In genomic region chr11:107411576-107411975, GRCm38 (mm10) we compare ENCODE assay signal across 18 mouse cellular contexts. TPM values are rescaled to one million over a fixed set of nuclear protein-coding genes. Genes with fewer than 3 reads are reported as not detected.
DNase-seq lines count a peak whose midpoint lies in the region; ATAC-seq and TF ChIP-seq lines count a peak whose summit lies in the region.
"Had no signal": no experiment of that assay in that cellular context is flagged by ENCODE, and none has a peak within 500 bp of the region (broad histone marks: within the 10 kb centered on the region; RNA-seq: fewer than 3 reads in every experiment).

No protein-coding gene starts in this region.

- H3K9me3 ChIP-seq in E14TG2a.4 (ENCODE audit: low read length), result no peaks in the 10 kb centered on the region
- H3K9me3 ChIP-seq in MEL (replicated peaks; ENCODE audit: insufficient read depth, low read length), result no peaks in the 10 kb centered on the region
- H3K9me3 ChIP-seq in liver, postnatal 0 days (ENCODE audit: low read length), result no peaks in the 10 kb centered on the region
- H3K9me3 ChIP-seq: heart, embryonic 10.5 days; midbrain, embryonic 12.5 days had no signal

- no peak for TF ChIP-seq RAD21 in MEL (IDR thresholded peaks at IDR 0.05; ENCODE audit: low read depth, low read length)

- H3K4me2 ChIP-seq in liver, postnatal 0 days (ENCODE audit: low read depth, low read length), result peak overlapping the region; percentile 27; the same call in 1 of the 2 replicates
- H3K4me2 ChIP-seq: hindbrain, embryonic 14.5 days; midbrain, embryonic 12.5 days had no signal

- TF ChIP-seq POLR2A in MEL (IDR thresholded peaks at IDR 0.05; ENCODE audit: control insufficient read depth in 1 of 2, insufficient read depth in 1 of 2, low read depth in 1 of 2, low read length in 2 of 2, poor library complexity in 1 of 2), result no peak

- no peak for ATAC-seq in liver, postnatal 0 days
- ATAC-seq: intestine, postnatal 0 days had no signal

- no peak for DNase-seq in layer of hippocampus, adult 2 months (ENCODE audit: low spot score in 2 of 2)
- DNase-seq in layer of hippocampus, adult 9-10 months (ENCODE audit: low spot score), result no peak
- DNase-seq in MEL (ENCODE audit: low read depth, low spot score), result peak; percentile 77
- DNase-seq in liver, postnatal 0 days, result no peak
- DNase-seq in heart, adult 8-10 months (ENCODE audit: low spot score), result no peak
- DNase-seq in ovary, postnatal 10 days (ENCODE audit: low spot score), result no peak
- DNase-seq: cerebellum, adult 9-11 months; gastrocnemius, postnatal 25 days; heart, postnatal 10 days; right cerebral cortex, postnatal 14 days; thymus, postnatal 36 days had no signal

- H3K27me3 ChIP-seq in E14TG2a.4 (ENCODE audit: insufficient read depth, low read length) (no peaks in the 10 kb centered on the region), MEL (ENCODE audit: control insufficient read depth in 1 of 2, insufficient read depth in 2 of 2, low read length in 2 of 2) (no peaks in the 10 kb centered on the region)
- no peaks in the 10 kb centered on the region for H3K27me3 ChIP-seq in liver, postnatal 0 days (ENCODE audit: insufficient read depth, low read length)
- H3K27me3 ChIP-seq: midbrain, embryonic 12.5 days had no signal

- 69% methylated on average over 9 of the region's 9 CpGs for WGBS in liver, postnatal 0 days (ENCODE audit: insufficient replicate concordance)

- peak overlapping the region; percentile 88; the same call in 1 of the 2 replicates for H3K27ac ChIP-seq in layer of hippocampus, adult 2 months
- H3K27ac ChIP-seq in MEL (ENCODE audit: control insufficient read depth, low read depth, low read length), result peak overlapping the region; percentile 98
- 0 out of 2 replicates have a peak overlapping the region, but pooled peaks have one; percentile 39 for H3K27ac ChIP-seq in liver, postnatal 0 days (ENCODE audit: low read depth)
- H3K27ac ChIP-seq: heart, embryonic 10.5 days; hindbrain, embryonic 14.5 days; kidney, postnatal 0 days; left cerebral cortex, adult 2 months had no signal

- peak overlapping the region; percentile 82 for H3K9ac ChIP-seq in MEL (ENCODE audit: control insufficient read depth, low read depth, low read length, poor library complexity, severe bottlenecking)
- H3K9ac ChIP-seq in liver, postnatal 0 days (replicated peaks), result no peak overlapping the region; the same call in 1 of the 2 replicates
- H3K9ac ChIP-seq: hindbrain, embryonic 14.5 days; midbrain, embryonic 12.5 days had no signal

- peaks cover 97% of the 10 kb centered on the region for H3K4me1 ChIP-seq in E14TG2a.4 (replicated peaks; ENCODE audit: low read depth, low read length)
- peaks cover 29 to 77% of the 10 kb centered on the region in 2 experiments for H3K4me1 ChIP-seq in MEL (ENCODE audit: control insufficient read depth in 1 of 2, insufficient read depth in 2 of 2, low read length in 2 of 2)
- peaks cover 76% of the 10 kb centered on the region for H3K4me1 ChIP-seq in liver, postnatal 0 days (ENCODE audit: insufficient read depth)

- TF ChIP-seq CTCF in layer of hippocampus, adult 2 months (conservative IDR thresholded peaks at IDR 0.05), result no peak
- TF ChIP-seq CTCF in E14TG2a.4 (conservative IDR thresholded peaks at IDR 0.05; ENCODE audit: low read length) (no peak), MEL (IDR thresholded peaks at IDR 0.05 in 2 of 3, conservative IDR thresholded peaks at IDR 0.05 in 1 of 3; ENCODE audit: control insufficient read depth in 1 of 3, insufficient read depth in 1 of 3, low read depth in 2 of 3, low read length in 3 of 3, poor library complexity in 1 of 3, severe bottlenecking in 1 of 3) (no peak)
- TF ChIP-seq CTCF in liver, postnatal 0 days (IDR thresholded peaks at IDR 0.05; ENCODE audit: low read depth), result no peak

- no peak for TF ChIP-seq EP300 in MEL (IDR thresholded peaks at IDR 0.05; ENCODE audit: low read depth in 1 of 2, low read length in 2 of 2)
- no peak for TF ChIP-seq EP300 in liver, postnatal 0 days (IDR thresholded peaks at IDR 0.05; ENCODE audit: low read depth)

- H3K36me3 ChIP-seq in E14TG2a.4 (ENCODE audit: insufficient read depth, low read length), result no peaks in the 10 kb centered on the region
- peaks cover 0 to 75% of the 10 kb centered on the region in 2 experiments; a peak in 2 of 4 replicates for H3K36me3 ChIP-seq in MEL (ENCODE audit: control insufficient read depth in 1 of 2, insufficient read depth in 2 of 2, low read length in 2 of 2)
- H3K36me3 ChIP-seq in liver, postnatal 0 days (replicated peaks; ENCODE audit: insufficient read depth, low read length), result no peaks in the 10 kb centered on the region
- H3K36me3 ChIP-seq: heart, embryonic 10.5 days; midbrain, embryonic 12.5 days had no signal

- H3K4me3 ChIP-seq in layer of hippocampus, adult 2 months, result no peak overlapping the region
- H3K4me3 ChIP-seq in E14TG2a.4 (replicated peaks; ENCODE audit: low read length), result peak overlapping the region; percentile 67
- peak overlapping the region; percentile 55 to 56 for H3K4me3 ChIP-seq in MEL (ENCODE audit: control insufficient read depth in 1 of 2, insufficient read depth in 1 of 2, low read depth in 2 of 2, low read length in 2 of 2)
- H3K4me3 ChIP-seq in liver, postnatal 0 days (ENCODE audit: low read depth, low read length), result no peak overlapping the region
- H3K4me3 ChIP-seq: heart, embryonic 10.5 days; left cerebral cortex, adult 2 months; midbrain, embryonic 12.5 days had no signal

- peaks cover 61% of the 10 kb centered on the region for H3K79me2 ChIP-seq in MEL (ENCODE audit: control insufficient read depth, insufficient read depth, low read length, poor library complexity)

TF ChIP-seq in MEL, 35 proteins besides CTCF, POLR2A, EP300 and RAD21:
- TF ChIP-seq TCF12 (IDR thresholded peaks at IDR 0.05; ENCODE audit: low read depth, low read length) (no peak), GATA1 (IDR thresholded peaks at IDR 0.05; ENCODE audit: low read depth, low read length) (0 out of 2 replicates have a peak, but pooled peaks have one; percentile 41)

RNA-seq across cellular contexts. Expression of gene Pitpnc1, which starts 58.9 kb away (rescaled TPM):
- total RNA-seq in layer of hippocampus, adult 2 months (2021), result 10 to 100 TPM; 54.3 to 60.0 TPM
- 19.3 and 31.9 TPM in 2 replicates for total RNA-seq in MEL (2012; rRNA removed)
- 10 to 100 TPM in 1 of 2 experiments, not detected in 1; 25.3 TPM for polyA plus RNA-seq in MEL (2012; ENCODE audit: insufficient read depth in 1 of 2, insufficient read length in 2 of 2, low read depth in 1 of 2, low replicate concordance in 2 of 2, missing spikeins in 1 of 2)
- polyA plus RNA-seq in liver, postnatal 0 days (2015; fragmentation: Nextera tagmentation; extraction: Ambion mirVana), result 6.8 and 9.1 TPM in 2 replicates
- total RNA-seq in heart, adult 8-10 months (2022), result 10 to 100 TPM; 69.0 to 82.6 (median 74.0) TPM

Comparison
In these comparisons a context has a peak if more than half of its experiments do, and no peak if none do; other contexts are left out.
1. H3K27ac ChIP-seq: peak in every context shown above with its lines; median percentile 98 in MEL; 88 in layer of hippocampus, adult 2 months; 39 in liver, postnatal 0 days.
2. H3K4me3 ChIP-seq: peak in E14TG2a.4 (single experiment) and MEL (2 of 2); none in layer of hippocampus, adult 2 months (single experiment) and liver, postnatal 0 days (single experiment).